Mouse (Mus musculus) spleen, postnatal 36 days (tissue): ENCODE measurements at regions not wholly inside any gene's neighbourhood (a gene's known extent, or its start where the extent isn't known, plus 50 kb on each side); places are given as distances from the start of the nearest gene placed in this dataset.

Experiments
- DNase-seq, 2 experiments: peaks; one replicate each; pipeline ENCODE4 v3.0.0; 2022; ENCODE audit warnings: low spot score in 2 of 2, mixed read lengths in 1 of 2

GRCm38 (mm10) chr5:106392213-106392612 lies 65.8 kb downstream of the Barhl2 start:
- DNase-seq = no peak

GRCm38 (mm10) chr5:106386621-106387020 lies 71.3 kb downstream of the Barhl2 start:
- DNase-seq = no peak

- no peak for DNase-seq
These were observed 72.1 kb downstream of the Barhl2 start for GRCm38 (mm10) chr5:106385838-106386237.

GRCm38 (mm10) chr5:106385219-106385618 lies 72.7 kb downstream of the Barhl2 start:
- DNase-seq = no peak

GRCm38 (mm10) chr5:106384138-106384770 lies 73.7 kb downstream of the Barhl2 start:
- DNase-seq = no peak

- no peak for DNase-seq
These were observed 76.0 kb downstream of the Barhl2 start for GRCm38 (mm10) chr5:106381919-106382318.

- no peak for DNase-seq
These were observed 77.2 kb downstream of the Barhl2 start for GRCm38 (mm10) chr5:106380631-106381285.

GRCm38 (mm10) chr5:106376781-106377525 lies 81.0 kb downstream of the Barhl2 start:
- no peak for DNase-seq

GRCm38 (mm10) chr5:106367831-106368230 lies 90.1 kb downstream of the Barhl2 start:
- no peak for DNase-seq

- DNase-seq = no peak
These were observed 90.7 kb downstream of the Barhl2 start for GRCm38 (mm10) chr5:106367312-106367711.

- DNase-seq = no peak
These were observed 92.0 kb downstream of the Barhl2 start for GRCm38 (mm10) chr5:106366006-106366405.

- DNase-seq = no peak
These were observed 92.9 kb downstream of the Barhl2 start for GRCm38 (mm10) chr5:106365094-106365493.

- DNase-seq = no peak
These were observed 106.6 kb downstream of the Barhl2 start for GRCm38 (mm10) chr5:106351348-106351747.

GRCm38 (mm10) chr5:106349851-106350515 lies 108.0 kb downstream of the Barhl2 start:
- no peak for DNase-seq

GRCm38 (mm10) chr5:106344308-106344707 lies 113.7 kb downstream of the Barhl2 start:
- no peak for DNase-seq

- no peak for DNase-seq
These were observed 114.4 kb downstream of the Barhl2 start for GRCm38 (mm10) chr5:106343601-106344000.

- no peak for DNase-seq
These were observed 116.6 kb downstream of the Barhl2 start for GRCm38 (mm10) chr5:106341361-106341760.

- DNase-seq = no peak
These were observed 122.3 kb downstream of the Barhl2 start for GRCm38 (mm10) chr5:106335639-106336038.

- no peak for DNase-seq
These were observed 130.3 kb downstream of the Barhl2 start for GRCm38 (mm10) chr5:106327592-106328150.

- DNase-seq = no peak
These were observed 135.3 kb downstream of the Barhl2 start for GRCm38 (mm10) chr5:106322574-106323215.

- no peak for DNase-seq
These were observed 136.5 kb downstream of the Barhl2 start for GRCm38 (mm10) chr5:106321426-106321825.
